Mouse (Mus musculus) embryonic facial prominence, embryonic 12.5 days (tissue): ENCODE data around the gene Cyb5r3. TPM values are rescaled to one million over a fixed set of nuclear protein-coding genes. Genes with fewer than 3 reads are reported as not detected.

ENCODE experiments used
- ATAC-seq: fragments of 200-750 bp; cut with Nextera tagmentation; 2 replicates; pipeline ENCODE4 v1.8.0; 2017; ENCODE audit not compliant: insufficient number of reproducible peaks, insufficient read depth, low FRiP score, low TSS enrichment
- H3K27ac ChIP-seq: fragments of 300-500 bp; sonication (generic); 2 replicates; pipeline ENCODE4 v1.5.1; 2016; ENCODE audit warnings: mild to moderate bottlenecking
- H3K27me3 ChIP-seq: fragments of 300-500 bp; sonication (generic); 2 replicates; pipeline ENCODE4 v1.6.1; 2016; ENCODE audit warnings: mild to moderate bottlenecking, moderate library complexity
- H3K36me3 ChIP-seq: fragments of 300-500 bp; sonication (generic); 2 replicates; pipeline ENCODE4 v1.6.1; 2016; ENCODE audit warnings: mild to moderate bottlenecking
- H3K4me1 ChIP-seq: fragments of 300-500 bp; sonication (generic); 2 replicates; pipeline ENCODE4 v1.6.1; 2016
- H3K4me2 ChIP-seq: fragments of 300-500 bp; sonication (generic); replicated peaks from 2 replicates; pipeline ENCODE4 v1.6.1; 2016; ENCODE audit warnings: mild to moderate bottlenecking, moderate library complexity
- H3K4me3 ChIP-seq: fragments of 300-500 bp; sonication (generic); 2 replicates; pipeline ENCODE4 v1.5.1; 2016; ENCODE audit warnings: mild to moderate bottlenecking
- H3K9ac ChIP-seq: fragments of 300-500 bp; sonication (generic); 2 replicates; pipeline ENCODE4 v1.6.1; 2016; ENCODE audit warnings: mild to moderate bottlenecking, moderate library complexity
- H3K9me3 ChIP-seq: fragments of 300-500 bp; sonication (generic); 2 replicates; pipeline ENCODE4 v1.6.1; 2016; ENCODE audit warnings: mild to moderate bottlenecking, moderate library complexity
- WGBS: fragments of 180-500 bp; shearing (Covaris S2); methylation state at CpG from one replicate; pipeline ENCODE4 v1.1.7; 2016; 5-methylcytosine and 5-hydroxymethylcytosine counted together
- polyA plus RNA-seq: library from polyadenylated mRNA; unstranded; fragments of >200 nt; fragmentation: Nextera tagmentation; extraction: Ambion mirVana; gene quantifications from 2 replicates; pipeline ENCODE4 v1.2.1, GENCODE M21; 2016

Gene Cyb5r3
- polyA plus RNA-seq, 1 experiment from 2014 or later: 111 TPM

GRCm38 (mm10) chr15:83182351-83182750, 10.0 kb upstream of the Cyb5r3 start:
- no peak overlapping the region for H3K27ac ChIP-seq
- H3K27me3 ChIP-seq: no peaks in the 10 kb centered on the region
- no peak overlapping the region for H3K9ac ChIP-seq
- no peak overlapping the region for H3K4me3 ChIP-seq
- 68% methylated on average over 5 of the region's 5 CpGs for WGBS
- no peaks in the 10 kb centered on the region for H3K9me3 ChIP-seq
- ATAC-seq: no peak
- H3K4me2 ChIP-seq: no peak overlapping the region
- no peaks in the 10 kb centered on the region for H3K36me3 ChIP-seq
- H3K4me1 ChIP-seq: no peaks in the 10 kb centered on the region

- Histone ChIP-seq H3K9me3 (no peaks in the 10 kb centered on the region), H3K4me2 (no peak overlapping the region), H3K27me3 (no peaks in the 10 kb centered on the region), H3K9ac (no peak overlapping the region), H3K4me3 (no peak overlapping the region), H3K36me3 (no peaks in the 10 kb centered on the region), H3K27ac (no peak overlapping the region), H3K4me1 (no peaks in the 10 kb centered on the region)
- ATAC-seq: no peak
- 56% methylated on average over 4 of the region's 4 CpGs for WGBS
Measured at GRCm38 (mm10) chr15:83181800-83182330, 9.5 kb upstream of the Cyb5r3 start.

DNA sequence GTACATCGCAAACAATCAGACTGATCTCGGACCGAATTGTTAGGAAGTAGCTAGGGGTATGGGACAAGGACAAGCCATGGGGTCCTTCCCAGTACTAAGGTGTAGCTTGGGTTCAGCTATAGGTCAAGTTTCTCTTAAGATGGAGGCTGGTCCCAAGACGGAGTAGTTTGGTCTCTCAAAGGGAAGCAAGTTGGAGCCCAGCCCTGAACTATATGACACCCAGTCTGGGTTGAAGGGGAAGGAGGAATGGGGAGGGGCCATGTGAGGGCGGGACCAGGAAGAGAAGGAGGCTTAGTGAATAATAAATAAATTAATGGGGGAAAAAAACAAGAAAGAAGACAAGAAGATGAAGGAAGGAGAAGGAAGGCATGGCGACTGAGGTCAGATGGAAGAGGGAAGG, 7.6 kb upstream of the Cyb5r3 start:
- Histone ChIP-seq H3K27ac (no peak overlapping the region), H3K4me2 (no peak overlapping the region), H3K9ac (no peak overlapping the region), H3K9me3 (no peaks in the 10 kb centered on the region), H3K4me1 (no peaks in the 10 kb centered on the region), H3K36me3 (no peaks in the 10 kb centered on the region), H3K27me3 (no peaks in the 10 kb centered on the region), H3K4me3 (no peak overlapping the region)
- no peak for ATAC-seq
- WGBS: 82% methylated on average over 6 of the region's 6 CpGs

- no peak for ATAC-seq
- H3K4me2 ChIP-seq: no peak overlapping the region
- no peak overlapping the region for H3K4me3 ChIP-seq
- H3K27me3 ChIP-seq: no peaks in the 10 kb centered on the region
- H3K9me3 ChIP-seq: no peaks in the 10 kb centered on the region
- no peak overlapping the region for H3K27ac ChIP-seq
- WGBS: 71% methylated on average over 4 of the region's 4 CpGs
- no peak overlapping the region for H3K9ac ChIP-seq
- H3K4me1 ChIP-seq: peaks cover 6% of the 10 kb centered on the region; the same call in 1 of the 2 replicates
- no peaks in the 10 kb centered on the region for H3K36me3 ChIP-seq
Measured at GRCm38 (mm10) chr15:83176653-83177052, 4.3 kb upstream of the Cyb5r3 start.

GRCm38 (mm10) chr15:83173914-83174884, 1.8 kb upstream of the Cyb5r3 start:
- H3K4me1 ChIP-seq: peaks cover 25% of the 10 kb centered on the region
- ATAC-seq: no peak
- H3K27me3 ChIP-seq: no peaks in the 10 kb centered on the region
- H3K36me3 ChIP-seq: no peaks in the 10 kb centered on the region
- no peak overlapping the region for H3K4me2 ChIP-seq
- no peak overlapping the region for H3K4me3 ChIP-seq
- WGBS: 86% methylated on average over 14 of the region's 14 CpGs
- no peaks in the 10 kb centered on the region for H3K9me3 ChIP-seq
- no peak overlapping the region for H3K9ac ChIP-seq
- H3K27ac ChIP-seq: no peak overlapping the region

DNA sequence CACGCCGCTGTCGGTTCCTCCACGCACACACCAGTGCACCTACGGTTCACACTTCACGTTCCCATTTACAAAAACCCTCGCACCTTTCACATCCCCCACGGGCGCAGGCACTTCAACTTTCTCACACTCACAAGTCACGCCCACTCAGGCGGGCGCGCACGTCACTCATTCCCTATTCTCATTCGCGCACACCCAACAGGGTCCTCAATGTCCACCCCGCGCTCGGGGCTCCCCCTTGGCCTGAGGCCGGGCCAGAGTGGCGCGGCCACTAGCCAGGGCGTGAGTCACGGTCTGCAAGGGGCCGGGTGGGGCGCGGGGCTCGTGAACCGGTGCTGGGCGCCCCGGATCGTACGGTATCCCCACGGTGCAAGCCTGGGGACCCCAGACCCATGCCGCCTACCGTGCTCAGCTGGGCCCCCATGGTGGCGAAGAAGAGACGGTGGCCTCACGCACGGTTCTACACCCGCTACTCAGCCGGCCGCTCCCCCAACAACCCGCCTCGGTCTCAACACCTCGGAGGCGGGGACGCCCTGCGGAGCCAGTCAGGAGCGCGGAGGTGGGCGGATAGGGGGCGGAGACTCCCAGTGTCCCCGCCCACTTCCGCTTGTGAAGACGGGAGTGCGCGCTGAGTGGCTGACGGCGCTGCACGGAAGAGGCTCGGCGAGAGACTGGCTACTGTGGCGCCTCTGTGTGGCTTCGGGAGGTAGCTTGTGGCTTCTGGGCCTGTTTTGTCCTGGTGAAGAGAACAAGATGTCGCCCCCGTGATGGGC, 495 bp downstream of the Cyb5r3 start:
- 2% methylated on average over 67 of the region's 67 CpGs for WGBS
- H3K4me3 ChIP-seq: peak overlapping the region; percentile 93
- no peaks in the 10 kb centered on the region for H3K27me3 ChIP-seq
- peak overlapping the region; percentile 84 for H3K27ac ChIP-seq
- no peaks in the 10 kb centered on the region for H3K9me3 ChIP-seq
- no peaks in the 10 kb centered on the region for H3K36me3 ChIP-seq
- peak overlapping the region; percentile 87 for H3K4me2 ChIP-seq
- ATAC-seq: peak; percentile 97
- peaks cover 25% of the 10 kb centered on the region for H3K4me1 ChIP-seq
- H3K9ac ChIP-seq: peak overlapping the region; percentile 85

- Histone ChIP-seq H3K9me3 (no peaks in the 10 kb centered on the region), H3K27ac (peak overlapping the region; percentile 84; the same call in 1 of the 2 replicates), H3K36me3 (no peaks in the 10 kb centered on the region), H3K4me3 (peak overlapping the region; percentile 93), H3K9ac (peak overlapping the region; percentile 85), H3K27me3 (no peaks in the 10 kb centered on the region), H3K4me1 (peaks cover 25% of the 10 kb centered on the region), H3K4me2 (peak overlapping the region; percentile 87)
- 64% methylated on average over 8 of the region's 8 CpGs for WGBS
- ATAC-seq: no peak
Measured at GRCm38 (mm10) chr15:83170956-83171659, 1.3 kb downstream of the Cyb5r3 start.

GRCm38 (mm10) chr15:83169772-83170722, 2.3 kb downstream of the Cyb5r3 start:
- H3K9ac ChIP-seq: peak overlapping the region; percentile 32; the same call in 1 of the 2 replicates
- H3K4me1 ChIP-seq: peaks cover 26% of the 10 kb centered on the region
- H3K27ac ChIP-seq: 0 out of 2 replicates have a peak overlapping the region, but pooled peaks have one; percentile 6
- no peaks in the 10 kb centered on the region for H3K27me3 ChIP-seq
- WGBS: 84% methylated on average over 8 of the region's 8 CpGs
- peaks cover under 1% of the 10 kb centered on the region; the same call in 1 of the 2 replicates for H3K36me3 ChIP-seq
- no peak for ATAC-seq
- no peaks in the 10 kb centered on the region for H3K9me3 ChIP-seq
- H3K4me2 ChIP-seq: no peak overlapping the region
- H3K4me3 ChIP-seq: no peak overlapping the region

GRCm38 (mm10) chr15:83168875-83169771, 3.3 kb downstream of the Cyb5r3 start:
- no peak overlapping the region for H3K4me2 ChIP-seq
- 0 out of 2 replicates have a peak overlapping the region, but pooled peaks have one; percentile 32 for H3K9ac ChIP-seq
- WGBS: 72% methylated on average over 7 of the region's 7 CpGs

More at GRCm38 (mm10) chr15:83168875-83169771, 3.3 kb downstream of the Cyb5r3 start:
- Histone ChIP-seq H3K9me3 (no peaks in the 10 kb centered on the region), H3K4me1 (peaks cover 29% of the 10 kb centered on the region), H3K36me3 (peaks cover 5% of the 10 kb centered on the region; the same call in 1 of the 2 replicates), H3K27me3 (no peaks in the 10 kb centered on the region), H3K27ac (no peak overlapping the region), H3K4me3 (no peak overlapping the region)
- ATAC-seq: no peak
